Mouse (Mus musculus) embryo, embryonic 9.5 days (tissue): ENCODE data around the gene Gpr183.

Experiments used
- DNase-seq: peaks from one replicate; pipeline ENCODE4 v3.0.0-alpha.2; 2017; ENCODE audit errors: extremely low spot score

Gpr183 gene

GRCm38 (mm10) chr14:121987691-121988090 is 22.7 kb upstream of the Gpr183 start:
- no peak for DNase-seq

DNA sequence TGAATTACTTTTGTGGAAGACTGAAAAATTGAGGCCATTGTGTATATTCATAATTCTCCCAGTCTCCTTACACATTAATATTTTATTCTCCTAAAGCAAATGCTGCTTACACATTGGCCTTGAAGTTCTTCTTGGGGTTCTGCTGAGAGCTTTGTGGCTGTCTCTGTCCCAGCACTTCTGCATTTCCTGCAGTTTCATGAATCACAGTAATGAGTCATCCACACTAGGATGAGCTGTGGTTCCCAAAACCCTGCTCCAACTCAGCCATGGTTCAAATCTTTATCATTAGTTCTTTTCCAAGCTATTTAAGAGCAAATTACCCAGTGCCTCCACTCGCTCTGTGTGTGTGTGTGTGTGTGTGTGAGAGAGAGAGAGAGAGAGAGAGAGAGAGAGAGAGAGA is 22.3 kb upstream of the Gpr183 start:
- no peak for DNase-seq

DNA sequence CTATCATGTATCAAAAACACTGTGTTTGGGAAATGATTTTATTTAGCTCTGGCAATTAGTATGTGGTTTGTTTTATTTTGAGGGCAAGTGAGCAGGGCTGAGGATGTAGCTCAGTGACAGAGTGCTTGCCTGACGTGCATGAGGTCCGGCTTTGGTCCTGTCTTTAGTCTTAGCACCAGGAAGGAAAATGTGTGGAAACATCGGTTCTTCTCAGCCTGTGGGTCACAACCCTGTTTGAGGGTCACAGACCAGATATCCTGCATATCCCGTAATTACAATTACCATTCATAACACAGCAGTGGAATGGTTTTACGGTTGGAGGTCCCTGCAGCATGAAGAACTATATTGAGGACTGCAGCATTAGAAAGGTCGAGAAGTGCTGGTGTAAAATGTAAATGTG is 21.0 kb upstream of the Gpr183 start:
- no peak for DNase-seq

DNA sequence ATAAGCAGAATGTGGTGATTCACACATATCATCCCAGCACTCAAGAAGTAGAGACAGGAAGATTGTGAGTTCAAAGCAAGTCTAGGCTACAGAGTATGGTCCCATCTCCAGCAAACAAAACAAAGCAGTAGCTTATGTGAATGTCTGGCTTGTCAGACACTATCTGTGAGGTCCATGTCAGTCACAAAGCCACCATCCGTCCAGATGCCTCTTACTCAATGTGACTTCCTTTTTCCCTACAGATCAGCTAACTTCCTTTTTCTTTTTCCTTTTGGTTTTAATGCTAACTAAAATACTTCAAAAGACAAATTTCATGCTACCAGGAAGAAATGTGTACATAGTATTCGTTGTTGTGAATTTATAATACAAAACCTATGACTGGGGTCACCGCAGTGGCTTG is 20.5 kb upstream of the Gpr183 start:
- no peak for DNase-seq

GRCm38 (mm10) chr14:121983009-121983933 is 18.3 kb upstream of the Gpr183 start:
- DNase-seq: no peak

GRCm38 (mm10) chr14:121981531-121981930 is 16.5 kb upstream of the Gpr183 start:
- no peak for DNase-seq

GRCm38 (mm10) chr14:121973114-121973513 is 8.1 kb upstream of the Gpr183 start:
- DNase-seq: no peak

- no peak for DNase-seq
Observed at GRCm38 (mm10) chr14:121970402-121970801, 5.4 kb upstream of the Gpr183 start.

GRCm38 (mm10) chr14:121967095-121967494 is 2.1 kb upstream of the Gpr183 start:
- DNase-seq: no peak

DNA sequence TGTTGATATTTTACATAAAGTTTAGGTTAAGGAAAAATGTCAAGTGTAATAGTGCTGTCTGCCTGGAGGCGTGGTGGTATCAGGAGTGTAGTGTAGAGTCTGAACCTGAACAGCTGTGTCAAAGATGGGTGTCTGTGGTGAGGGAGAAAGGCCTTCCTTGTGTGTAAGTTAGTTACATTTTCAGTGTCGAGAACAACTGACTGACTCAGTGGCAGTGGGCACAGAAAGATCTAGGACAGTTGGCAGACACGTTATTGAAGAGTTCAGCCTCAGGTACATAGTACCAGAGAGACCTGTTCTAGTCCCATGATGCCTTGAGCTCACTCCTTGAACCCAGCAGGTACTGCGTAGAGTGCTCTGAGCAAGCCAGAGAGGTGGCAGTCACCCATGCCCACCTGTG is 466 bp upstream of the Gpr183 start:
- no peak for DNase-seq

GRCm38 (mm10) chr14:121963942-121964335 is 1.1 kb downstream of the Gpr183 start:
- DNase-seq: no peak

DNA sequence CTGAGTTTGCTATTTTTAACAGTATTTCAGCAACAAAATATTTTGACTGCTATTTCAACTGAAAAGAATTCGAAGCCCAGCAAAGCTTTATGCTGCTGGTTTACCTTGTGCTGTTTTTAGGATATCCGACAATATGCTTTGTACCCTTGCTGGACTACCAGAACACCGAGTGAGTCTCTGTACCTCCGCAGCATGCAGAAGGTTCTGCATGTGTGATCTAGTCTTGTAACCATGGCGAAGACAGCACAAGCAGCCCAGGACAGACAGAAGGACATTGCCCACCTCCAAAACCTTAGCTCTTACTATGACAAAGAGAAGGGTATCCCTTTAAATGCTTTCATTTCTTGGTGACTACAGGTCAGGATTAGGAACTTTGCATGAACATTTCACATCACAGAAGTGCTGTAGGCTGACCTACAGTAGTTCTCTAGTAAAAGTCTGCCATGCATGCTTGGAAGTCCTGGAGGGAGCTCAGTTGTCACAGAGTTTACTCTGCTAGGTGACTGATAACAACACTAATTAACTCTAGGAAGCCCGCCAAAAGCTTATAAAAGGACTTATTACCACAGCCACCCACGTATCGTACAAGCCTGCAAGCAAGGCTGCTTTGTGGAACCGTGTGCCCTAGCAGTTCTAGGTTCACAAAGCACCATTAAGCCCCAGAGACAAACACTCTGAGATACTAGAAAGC is 1.6 kb downstream of the Gpr183 start:
- no peak for DNase-seq

DNA sequence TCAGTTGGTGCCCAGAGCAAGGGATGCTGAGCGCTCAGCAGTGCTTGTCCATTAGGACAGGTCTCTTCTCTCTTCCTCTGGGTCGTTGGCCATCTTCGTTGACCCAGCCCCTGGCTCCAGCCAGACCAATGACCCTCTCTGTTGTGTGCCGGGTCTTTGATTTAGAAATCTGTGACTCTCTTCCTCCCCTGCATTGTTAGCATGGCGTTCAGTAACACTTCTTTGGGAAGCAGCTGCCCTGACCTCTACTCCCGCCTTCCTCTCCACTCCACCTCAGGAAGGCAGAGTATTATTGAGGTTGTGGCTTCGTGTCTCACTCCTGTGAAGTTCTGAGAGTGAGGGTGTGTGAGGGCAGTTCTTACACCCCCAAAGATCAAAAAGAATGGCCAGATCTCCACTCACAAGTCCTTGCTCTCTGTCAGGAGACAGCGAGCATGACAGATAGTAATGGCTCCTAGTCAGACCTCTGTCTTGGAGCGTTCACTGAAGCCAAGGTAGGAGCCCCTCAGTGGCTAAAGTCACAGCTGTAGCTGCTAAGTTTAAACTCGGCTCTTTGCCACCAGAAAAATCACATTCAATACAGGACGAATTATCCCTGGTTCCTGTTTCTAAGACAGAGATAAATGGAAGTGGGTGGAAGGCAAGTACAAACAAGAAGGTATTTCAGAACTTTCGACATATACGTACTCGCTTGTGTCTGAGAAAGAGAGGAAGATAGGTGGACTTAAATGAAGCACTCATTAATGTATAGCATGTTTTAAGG is 2.7 kb downstream of the Gpr183 start:
- DNase-seq: no peak

GRCm38 (mm10) chr14:121961496-121962127 is 3.4 kb downstream of the Gpr183 start:
- no peak for DNase-seq

DNA sequence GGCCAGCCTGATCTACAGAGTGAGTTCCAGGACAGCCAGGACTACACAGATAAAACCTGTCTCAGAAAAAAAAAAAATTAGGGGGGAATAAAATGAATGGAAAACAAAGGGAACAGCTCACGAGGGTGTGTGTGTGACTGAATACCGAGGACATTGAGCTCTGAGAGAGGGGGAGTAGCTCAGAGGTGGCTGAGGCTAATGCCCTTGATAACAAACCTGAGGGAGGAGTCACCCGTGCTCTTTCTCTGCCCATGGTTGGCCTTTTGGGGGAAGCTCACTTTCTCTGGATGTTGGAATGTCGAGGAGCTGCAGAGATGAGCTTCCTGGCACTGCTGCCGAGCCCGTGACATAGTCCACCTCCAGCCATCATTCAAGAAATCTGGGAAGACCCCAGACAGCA is 4.0 kb downstream of the Gpr183 start:
- no peak for DNase-seq

GRCm38 (mm10) chr14:121960531-121960930 is 4.5 kb downstream of the Gpr183 start:
- DNase-seq: no peak

- DNase-seq: no peak
Observed at GRCm38 (mm10) chr14:121960031-121960430, 5.0 kb downstream of the Gpr183 start.

DNA sequence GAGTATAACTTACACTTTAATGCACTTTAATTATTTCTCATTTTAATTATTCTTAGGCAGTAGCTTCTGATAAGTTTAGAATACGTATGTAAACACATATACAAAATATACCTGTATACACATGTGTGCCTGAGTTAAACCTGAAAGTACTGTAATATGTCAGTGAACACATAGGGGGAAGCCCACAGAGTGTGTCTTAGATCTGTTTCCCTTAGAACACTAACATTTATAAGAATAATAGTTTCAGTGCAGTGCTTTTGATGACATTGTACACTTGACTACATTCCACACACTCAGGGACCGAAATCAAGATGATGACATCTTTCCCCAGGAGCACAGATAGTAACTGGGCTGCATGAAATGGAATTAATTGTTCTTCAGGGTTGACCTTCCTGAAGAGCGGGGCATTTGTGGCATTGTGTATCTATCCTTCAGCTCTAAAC is 5.4 kb downstream of the Gpr183 start:
- DNase-seq: no peak

GRCm38 (mm10) chr14:121958751-121959537 is 6.1 kb downstream of the Gpr183 start:
- no peak for DNase-seq

GRCm38 (mm10) chr14:121958041-121958750 is 6.8 kb downstream of the Gpr183 start:
- DNase-seq: no peak
